Mouse (Mus musculus) liver, adult (tissue): ENCODE data around the gene Olfr441.
"Not testable (repeated sequence)": the region's sequence is repeated elsewhere in the genome, so short reads cannot be mapped to it uniquely, and the experiment has no call there.

ENCODE experiments used
- GATA4 ChIP-seq: IDR thresholded peaks from 2 replicates; pipeline ENCODE4 v1.6.1; 2014; ENCODE audit warnings: mild to moderate bottlenecking, low read length; ENCODE audit not compliant: insufficient replicate concordance

The Olfr441 gene

GRCm38 (mm10) chr6:43106069-43106468 lies at the start of gene Olfr441:
Gene Olfr441 (plus strand): TSS chr6:43106369.
- TF ChIP-seq GATA4 = not testable (repeated sequence)

- TF ChIP-seq GATA4 = no peak
Observed at GRCm38 (mm10) chr6:43078750-43079149, 27.4 kb upstream of the Olfr441 start.

GRCm38 (mm10) chr6:43146267-43146666 lies 40.1 kb downstream of the Olfr441 start, which contains the start of gene Olfr237-ps1:
Gene Olfr237-ps1 (plus strand): TSS chr6:43146567.
- not testable (repeated sequence) for TF ChIP-seq GATA4

- TF ChIP-seq GATA4 = no peak
Observed at GRCm38 (mm10) chr6:43159502-43159901, 53.3 kb downstream of the Olfr441 start.

- TF ChIP-seq GATA4 = no peak
Observed at GRCm38 (mm10) chr6:43162982-43163381, 56.8 kb downstream of the Olfr441 start, which contains the start of gene Olfr437. Gene Olfr437 (plus strand): TSS chr6:43163282.

DNA sequence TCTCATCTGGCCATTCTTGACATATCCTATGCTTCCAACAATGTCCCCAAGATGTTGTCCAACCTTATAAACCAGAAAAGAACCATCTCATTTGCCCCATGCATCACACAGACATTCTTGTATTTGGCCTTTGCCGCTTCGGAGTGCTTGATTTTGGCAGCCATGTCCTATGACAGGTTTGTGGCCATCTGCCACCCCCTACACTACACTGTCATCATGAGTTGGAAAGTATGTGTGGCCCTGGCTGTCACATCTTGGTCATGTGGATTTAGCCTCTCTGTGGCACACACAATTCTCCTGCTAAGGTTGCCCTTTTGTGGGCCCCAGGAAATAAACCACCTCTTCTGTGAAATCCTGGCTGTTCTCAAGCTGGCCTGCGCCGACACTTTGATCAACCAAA lies 61.1 kb downstream of the Olfr441 start:
- TF ChIP-seq GATA4 = no peak
